Mouse (Mus musculus) kidney, postnatal 36 days (tissue): ENCODE data around the gene Dnttip1.

Experiments used
- DNase-seq, 2 experiments: peaks; one replicate each; pipeline ENCODE4 v3.0.0; 2021 to 2022; ENCODE audit warnings: mixed read lengths in 2 of 2

Dnttip1 gene

DNA sequence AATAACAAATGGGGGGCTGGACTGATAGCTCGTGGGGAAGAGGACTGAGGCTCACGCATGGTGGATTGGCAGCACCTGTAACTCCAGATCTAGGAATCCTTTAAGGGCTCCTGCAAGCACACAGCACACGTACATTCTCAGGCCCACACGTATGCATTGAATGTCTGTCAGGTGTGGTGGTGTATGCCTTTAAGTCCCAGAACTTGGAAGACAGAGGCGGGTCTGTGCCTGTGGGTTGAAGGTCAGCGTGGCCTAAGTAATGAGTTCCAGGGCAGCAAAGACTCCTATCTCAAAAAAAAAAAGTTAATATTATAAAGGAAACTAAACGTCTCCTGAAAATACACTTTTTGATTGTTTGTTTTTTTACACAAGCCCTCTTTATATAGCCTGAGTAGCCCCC is 60.8 kb downstream of the Dnttip1 start:
- DNase-seq: peak; percentile 48 to 55

- peak in 1 of 2 experiments; percentile 32 for DNase-seq
These were observed 67.8 kb downstream of the Dnttip1 start for GRCm38 (mm10) chr2:164813557-164813956.

GRCm38 (mm10) chr2:164815348-164815747 is 69.6 kb downstream of the Dnttip1 start:
- no peak for DNase-seq

- DNase-seq: no peak
These were observed 70.0 kb downstream of the Dnttip1 start for GRCm38 (mm10) chr2:164815821-164816220.

GRCm38 (mm10) chr2:164817206-164817605 is 71.4 kb downstream of the Dnttip1 start:
- DNase-seq: no peak

GRCm38 (mm10) chr2:164817703-164818102 is 71.9 kb downstream of the Dnttip1 start:
- DNase-seq: no peak
